Mouse (Mus musculus): ENCODE data around the gene Htr1d. TPM values are rescaled to one million over a fixed set of nuclear protein-coding genes. Genes with fewer than 3 reads are reported as not detected.

Gene Htr1d
- polyA plus RNA-seq (2014; fragmentation: Illumina TruSeq; extraction: RNeasy Lipid Tissue Mini Kit (QIAGEN cat#74804); ENCODE audit: insufficient read depth, low read depth, low replicate concordance) = not detected

GRCm38 (mm10) chr4:136423224-136423623 lies at the start of gene Htr1d:
Htr1d (plus strand) TSS chr4:136423524.

GRCm38 (mm10) chr4:136462086-136462838 lies 38.9 kb downstream of the Htr1d start, which contains the start of gene 6030445D17Rik:
6030445D17Rik (plus strand) TSS chr4:136462250.

GRCm38 (mm10) chr4:136469371-136469903 lies 46.1 kb downstream of the Htr1d start, which contains the start of gene Luzp1:
Luzp1 (plus strand) TSS chr4:136469761.

Other genes with a start within 250 kb of the Htr1d start
- gene Asap3, start 217.2 kb upstream of the Htr1d start, polyA plus RNA-seq (2014; fragmentation: Illumina TruSeq; extraction: RNeasy Lipid Tissue Mini Kit (QIAGEN cat#74804); ENCODE audit: insufficient read depth, low read depth, low replicate concordance) = 3.5 TPM
- gene Tcea3, start 175.8 kb upstream of the Htr1d start, polyA plus RNA-seq (2014; fragmentation: Illumina TruSeq; extraction: RNeasy Lipid Tissue Mini Kit (QIAGEN cat#74804); ENCODE audit: insufficient read depth, low read depth, low replicate concordance) = 24.7 TPM
- 6.5 TPM for gene Zfp46, start 138.8 kb upstream of the Htr1d start, polyA plus RNA-seq (2014; fragmentation: Illumina TruSeq; extraction: RNeasy Lipid Tissue Mini Kit (QIAGEN cat#74804); ENCODE audit: insufficient read depth, low read depth, low replicate concordance)
- 38.3 TPM for gene Hnrnpr, start 112.6 kb upstream of the Htr1d start, polyA plus RNA-seq (2014; fragmentation: Illumina TruSeq; extraction: RNeasy Lipid Tissue Mini Kit (QIAGEN cat#74804); ENCODE audit: insufficient read depth, low read depth, low replicate concordance)
- gene 6030445D17Rik, start 38.7 kb downstream of the Htr1d start, polyA plus RNA-seq (2014; fragmentation: Illumina TruSeq; extraction: RNeasy Lipid Tissue Mini Kit (QIAGEN cat#74804); ENCODE audit: insufficient read depth, low read depth, low replicate concordance) = 0.44 TPM
- gene Luzp1, start 46.2 kb downstream of the Htr1d start, polyA plus RNA-seq (2014; fragmentation: Illumina TruSeq; extraction: RNeasy Lipid Tissue Mini Kit (QIAGEN cat#74804); ENCODE audit: insufficient read depth, low read depth, low replicate concordance) = 11.3 TPM
- gene Kdm1a, start 179.2 kb downstream of the Htr1d start, polyA plus RNA-seq (2014; fragmentation: Illumina TruSeq; extraction: RNeasy Lipid Tissue Mini Kit (QIAGEN cat#74804); ENCODE audit: insufficient read depth, low read depth, low replicate concordance) = 20.6 TPM
- gene Tex46, start 186.9 kb downstream of the Htr1d start, polyA plus RNA-seq (2014; fragmentation: Illumina TruSeq; extraction: RNeasy Lipid Tissue Mini Kit (QIAGEN cat#74804); ENCODE audit: insufficient read depth, low read depth, low replicate concordance) = not detected
- gene Lactbl1, start 199.1 kb downstream of the Htr1d start, polyA plus RNA-seq (2014; fragmentation: Illumina TruSeq; extraction: RNeasy Lipid Tissue Mini Kit (QIAGEN cat#74804); ENCODE audit: insufficient read depth, low read depth, low replicate concordance) = not detected

Measured in lung, adult 10 weeks (tissue).